Mouse (Mus musculus): ENCODE data around the gene Fam196b. TPM values are rescaled to one million over a fixed set of nuclear protein-coding genes. Genes with fewer than 3 reads are reported as not detected.

The Fam196b gene
- not detected in 2 replicates for polyA plus RNA-seq (2011; ENCODE audit: insufficient read depth, insufficient read length, low replicate concordance, missing spikeins)

- TF ChIP-seq CTCF (IDR thresholded peaks at IDR 0.05; ENCODE audit: control insufficient read depth, insufficient read depth, low read length), result no peak
- TF ChIP-seq POLR2A (IDR thresholded peaks at IDR 0.05; ENCODE audit: borderline replicate concordance, control insufficient read depth, low read depth, low read length), result no peak
- H3K4me3 ChIP-seq (replicated peaks; ENCODE audit: control insufficient read depth, low read depth, low read length), result no peak within 1 kb of the TSS
These were observed at the start of gene Fam196b for GRCm38 (mm10) chr11:34314534-34315379. Gene Fam196b, plus strand, starts transcription at chr11:34314822.

GRCm38 (mm10) chr11:34272016-34272415, 42.6 kb upstream of the Fam196b start:
- 83% methylated on average over 10 of the region's 10 CpGs for WGBS
- Histone ChIP-seq H3K27ac (ENCODE audit: control insufficient read depth, insufficient read depth, low read depth, low read length, poor library complexity) (no peak overlapping the region), H3K4me3 (replicated peaks; ENCODE audit: control insufficient read depth, low read depth, low read length) (no peak overlapping the region), H3K4me1 (ENCODE audit: control insufficient read depth, insufficient read depth, low read length) (no peaks in the 10 kb centered on the region)
- no peak for TF ChIP-seq POLR2A (IDR thresholded peaks at IDR 0.05; ENCODE audit: borderline replicate concordance, control insufficient read depth, low read depth, low read length)
- no peak for TF ChIP-seq CTCF (IDR thresholded peaks at IDR 0.05; ENCODE audit: control insufficient read depth, insufficient read depth, low read length)

More at GRCm38 (mm10) chr11:34314534-34315379, at the start of gene Fam196b:
- WGBS, result 61% methylated on average over 13 of the region's 13 CpGs
- Histone ChIP-seq H3K27ac (ENCODE audit: control insufficient read depth, insufficient read depth, low read depth, low read length, poor library complexity) (no peak within 1 kb of the TSS), H3K4me1 (ENCODE audit: control insufficient read depth, insufficient read depth, low read length) (peaks cover 2% of the 10 kb centered on the region; the same call in 1 of the 2 replicates)

GRCm38 (mm10) chr11:34275941-34276340, 38.7 kb upstream of the Fam196b start:
- Histone ChIP-seq H3K4me1 (ENCODE audit: control insufficient read depth, insufficient read depth, low read length) (no peaks in the 10 kb centered on the region), H3K27ac (ENCODE audit: control insufficient read depth, insufficient read depth, low read depth, low read length, poor library complexity) (no peak overlapping the region), H3K4me3 (replicated peaks; ENCODE audit: control insufficient read depth, low read depth, low read length) (no peak overlapping the region)
- TF ChIP-seq POLR2A (IDR thresholded peaks at IDR 0.05; ENCODE audit: borderline replicate concordance, control insufficient read depth, low read depth, low read length), result no peak
- TF ChIP-seq CTCF (IDR thresholded peaks at IDR 0.05; ENCODE audit: control insufficient read depth, insufficient read depth, low read length), result peak; percentile 53; the same call in 1 of the 2 replicates
- WGBS, result 84% methylated on average over 2 of the region's 2 CpGs

- TF ChIP-seq CTCF (IDR thresholded peaks at IDR 0.05; ENCODE audit: control insufficient read depth, insufficient read depth, low read length) (no peak), POLR2A (IDR thresholded peaks at IDR 0.05; ENCODE audit: borderline replicate concordance, control insufficient read depth, low read depth, low read length) (no peak)
- H3K27ac ChIP-seq (ENCODE audit: control insufficient read depth, insufficient read depth, low read depth, low read length, poor library complexity), result no peak overlapping the region
- H3K4me1 ChIP-seq (ENCODE audit: control insufficient read depth, insufficient read depth, low read length), result no peaks in the 10 kb centered on the region
- no peak overlapping the region for H3K4me3 ChIP-seq (replicated peaks; ENCODE audit: control insufficient read depth, low read depth, low read length)
- WGBS, result 85% methylated on average over 14 of the region's 14 CpGs
These were observed 38.1 kb upstream of the Fam196b start for GRCm38 (mm10) chr11:34276363-34277046.

- 78% methylated on average over 3 of the region's 3 CpGs for WGBS
- no peak overlapping the region for H3K27ac ChIP-seq (ENCODE audit: control insufficient read depth, insufficient read depth, low read depth, low read length, poor library complexity)
These were observed 37.6 kb upstream of the Fam196b start for GRCm38 (mm10) chr11:34277047-34277445.

GRCm38 (mm10) chr11:34284124-34284808, 30.4 kb upstream of the Fam196b start:
- TF ChIP-seq POLR2A (IDR thresholded peaks at IDR 0.05; ENCODE audit: borderline replicate concordance, control insufficient read depth, low read depth, low read length) (no peak), CTCF (IDR thresholded peaks at IDR 0.05; ENCODE audit: control insufficient read depth, insufficient read depth, low read length) (no peak)
- H3K4me3 ChIP-seq (replicated peaks; ENCODE audit: control insufficient read depth, low read depth, low read length), result no peak overlapping the region
- 81% methylated on average over 13 of the region's 13 CpGs for WGBS
- H3K4me1 ChIP-seq (ENCODE audit: control insufficient read depth, insufficient read depth, low read length), result no peaks in the 10 kb centered on the region
- no peak overlapping the region for H3K27ac ChIP-seq (ENCODE audit: control insufficient read depth, insufficient read depth, low read depth, low read length, poor library complexity)

More at GRCm38 (mm10) chr11:34277047-34277445, 37.6 kb upstream of the Fam196b start:
- H3K4me3 ChIP-seq (replicated peaks; ENCODE audit: control insufficient read depth, low read depth, low read length), result no peak overlapping the region
- TF ChIP-seq POLR2A (IDR thresholded peaks at IDR 0.05; ENCODE audit: borderline replicate concordance, control insufficient read depth, low read depth, low read length) (no peak), CTCF (IDR thresholded peaks at IDR 0.05; ENCODE audit: control insufficient read depth, insufficient read depth, low read length) (no peak)
- no peaks in the 10 kb centered on the region for H3K4me1 ChIP-seq (ENCODE audit: control insufficient read depth, insufficient read depth, low read length)

- WGBS, result 87% methylated on average over 4 of the region's 4 CpGs
- TF ChIP-seq CTCF (IDR thresholded peaks at IDR 0.05; ENCODE audit: control insufficient read depth, insufficient read depth, low read length) (no peak), POLR2A (IDR thresholded peaks at IDR 0.05; ENCODE audit: borderline replicate concordance, control insufficient read depth, low read depth, low read length) (no peak)
- Histone ChIP-seq H3K4me1 (ENCODE audit: control insufficient read depth, insufficient read depth, low read length) (no peaks in the 10 kb centered on the region), H3K27ac (ENCODE audit: control insufficient read depth, insufficient read depth, low read depth, low read length, poor library complexity) (no peak overlapping the region), H3K4me3 (replicated peaks; ENCODE audit: control insufficient read depth, low read depth, low read length) (no peak overlapping the region)
These were observed 24.4 kb upstream of the Fam196b start for GRCm38 (mm10) chr11:34290265-34290664.
